Mouse (Mus musculus) lung, embryonic 14.5 days (tissue): ENCODE measurements at regions not wholly inside any gene's neighbourhood (a gene's known extent, or its start where the extent isn't known, plus 50 kb on each side); places are given as distances from the start of the nearest gene placed in this dataset.
A peak's percentile ranks its signal among the peaks of the same experiment; 100 is the strongest.

Experiments used
- ATAC-seq: fragments of 200-750 bp; cut with Nextera tagmentation; 2 replicates; pipeline ENCODE4 v1.8.0; 2017; ENCODE audit warnings: mild to moderate bottlenecking, moderate TSS enrichment, moderate library complexity; ENCODE audit not compliant: insufficient read depth
- DNase-seq: peaks from one replicate; pipeline ENCODE4 v3.0.0-alpha.2; 2015
- H3K27ac ChIP-seq: fragments of 300-500 bp; sonication (generic); 2 replicates; pipeline ENCODE4 v1.5.1; 2014; ENCODE audit warnings: low read depth, mild to moderate bottlenecking, moderate library complexity
- H3K27me3 ChIP-seq: fragments of 300-500 bp; sonication (generic); 2 replicates; pipeline ENCODE4 v1.6.1; 2014; ENCODE audit warnings: low read length, control low read depth; ENCODE audit not compliant: insufficient read depth
- H3K36me3 ChIP-seq: fragments of 300-500 bp; sonication (generic); 2 replicates; pipeline ENCODE4 v1.6.1; 2014; ENCODE audit warnings: control low read depth; ENCODE audit not compliant: insufficient read depth
- H3K4me1 ChIP-seq: fragments of 300-500 bp; sonication (generic); 2 replicates; pipeline ENCODE4 v1.6.1; 2014; ENCODE audit warnings: antibody characterized with exemption, control low read depth; ENCODE audit not compliant: insufficient read depth
- H3K4me2 ChIP-seq: fragments of 300-500 bp; sonication (generic); 2 replicates; pipeline ENCODE4 v1.6.1; 2014; ENCODE audit warnings: mild to moderate bottlenecking
- H3K4me3 ChIP-seq: fragments of 300-500 bp; sonication (generic); 2 replicates; pipeline ENCODE4 v1.5.1; 2014; ENCODE audit warnings: low read depth, low read length
- H3K9ac ChIP-seq: fragments of 300-500 bp; sonication (generic); 2 replicates; pipeline ENCODE4 v1.6.1; 2014
- H3K9me3 ChIP-seq: fragments of 300-500 bp; sonication (generic); 2 replicates; pipeline ENCODE4 v1.6.1; 2016; ENCODE audit warnings: low read depth, low read length, control low read depth
- CTCF ChIP-seq: IDR thresholded peaks from 2 replicates; pipeline ENCODE4 v1.5.1; 2016; ENCODE audit warnings: antibody characterized with exemption, low read depth
- WGBS: fragments of 180-500 bp; shearing (Covaris S2); extraction: QIAGEN DNeasy Blood & Tissue Kit; methylation state at CpG from one replicate; pipeline ENCODE4 v1.1.7; 2014; 5-methylcytosine and 5-hydroxymethylcytosine counted together

DNA sequence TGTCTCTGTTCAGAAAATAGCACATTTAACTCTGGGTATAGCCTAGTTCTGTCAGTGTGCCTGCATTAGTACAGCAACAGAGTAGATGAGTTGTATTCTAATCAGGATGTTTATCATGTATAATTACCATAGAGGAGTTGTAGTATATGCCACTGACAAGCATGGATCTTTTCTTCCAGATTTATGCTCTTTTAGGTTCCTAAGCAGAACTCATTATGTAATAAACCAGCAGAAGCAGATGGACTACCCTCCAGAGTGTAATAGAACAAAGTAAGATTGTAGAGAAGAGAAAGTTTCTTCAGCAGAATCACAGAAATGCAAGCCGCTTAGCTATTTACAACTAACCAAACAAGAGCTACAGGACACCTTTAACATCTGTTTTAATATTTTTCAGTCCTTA lies 517.2 kb upstream of the Epha5 start:
- ATAC-seq (no peak), DNase-seq (no peak)
- Histone ChIP-seq H3K36me3 (no peaks in the 10 kb centered on the region), H3K4me1 (no peaks in the 10 kb centered on the region), H3K4me3 (no peak overlapping the region), H3K27me3 (no peaks in the 10 kb centered on the region), H3K27ac (no peak overlapping the region), H3K9me3 (no peaks in the 10 kb centered on the region), H3K9ac (no peak overlapping the region), H3K4me2 (no peak overlapping the region)
- 94% methylated on average over 1 of the region's 1 CpGs for WGBS
- TF ChIP-seq CTCF, result no peak

DNA sequence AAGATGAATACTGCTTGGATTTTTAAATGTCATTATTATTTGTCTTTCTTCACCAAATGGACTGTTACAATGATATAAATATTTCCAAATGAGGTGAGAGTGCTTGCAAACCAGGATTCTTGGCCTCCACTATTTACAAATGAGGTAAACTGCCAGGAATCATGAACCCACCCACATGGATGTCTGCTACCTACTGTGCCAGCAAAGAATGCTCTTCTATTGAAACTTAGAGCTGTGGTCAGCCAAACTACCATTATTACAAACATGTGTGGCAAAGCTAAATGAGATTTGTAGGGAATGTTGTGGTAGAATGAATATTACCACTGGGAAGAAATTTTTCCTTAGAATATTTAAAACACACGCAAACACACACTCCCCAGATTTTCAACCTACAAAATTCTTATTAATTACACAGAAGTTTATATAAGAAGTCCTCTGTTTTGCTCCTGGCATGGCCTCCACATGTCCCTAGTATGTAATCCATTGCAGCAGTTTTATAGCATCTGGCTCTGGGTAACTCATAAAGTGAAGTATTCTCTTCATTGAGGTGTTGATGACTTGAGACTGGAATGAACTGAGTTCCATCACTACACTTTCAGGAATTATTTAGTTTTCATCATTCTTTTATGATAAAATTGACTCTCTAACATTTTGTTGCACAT lies 500.6 kb upstream of the Epha5 start:
- ATAC-seq, result no peak
- no peaks in the 10 kb centered on the region for H3K36me3 ChIP-seq
- H3K9ac ChIP-seq, result no peak overlapping the region
- no peak overlapping the region for H3K4me2 ChIP-seq
- no peaks in the 10 kb centered on the region for H3K4me1 ChIP-seq
- H3K4me3 ChIP-seq, result no peak overlapping the region
- no peaks in the 10 kb centered on the region for H3K9me3 ChIP-seq
- TF ChIP-seq CTCF, result no peak
- 80% methylated on average over 1 of the region's 1 CpGs for WGBS
- no peaks in the 10 kb centered on the region for H3K27me3 ChIP-seq
- DNase-seq, result peak; percentile 21
- H3K27ac ChIP-seq, result no peak overlapping the region

DNA sequence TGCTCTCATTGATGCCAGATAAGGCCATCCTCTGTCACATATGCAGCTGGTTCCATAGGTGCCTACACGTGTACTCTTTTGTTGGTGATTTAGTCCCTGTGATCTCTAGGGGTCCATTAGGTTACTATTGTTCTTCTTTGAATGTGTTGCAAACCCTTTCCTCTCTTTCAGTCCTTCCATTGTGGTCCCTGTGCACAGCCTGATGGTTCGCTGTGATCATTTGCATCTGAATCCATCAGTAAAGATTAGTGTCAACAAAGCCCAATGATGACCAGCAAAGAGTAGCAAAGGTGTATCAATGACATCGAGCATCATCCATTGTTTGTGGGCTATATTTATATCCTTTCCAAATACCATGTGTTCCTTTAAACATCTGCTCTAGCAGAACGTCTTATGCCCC lies 484.5 kb upstream of the Epha5 start:
- ATAC-seq, result no peak
- Histone ChIP-seq H3K4me2 (no peak overlapping the region), H3K9me3 (no peaks in the 10 kb centered on the region), H3K4me1 (no peaks in the 10 kb centered on the region), H3K36me3 (no peaks in the 10 kb centered on the region), H3K9ac (no peak overlapping the region), H3K27ac (no peak overlapping the region), H3K27me3 (no peaks in the 10 kb centered on the region), H3K4me3 (no peak overlapping the region)
- TF ChIP-seq CTCF, result no peak
- 64% methylated on average over 4 of the region's 4 CpGs for WGBS
- no peak for DNase-seq

DNA sequence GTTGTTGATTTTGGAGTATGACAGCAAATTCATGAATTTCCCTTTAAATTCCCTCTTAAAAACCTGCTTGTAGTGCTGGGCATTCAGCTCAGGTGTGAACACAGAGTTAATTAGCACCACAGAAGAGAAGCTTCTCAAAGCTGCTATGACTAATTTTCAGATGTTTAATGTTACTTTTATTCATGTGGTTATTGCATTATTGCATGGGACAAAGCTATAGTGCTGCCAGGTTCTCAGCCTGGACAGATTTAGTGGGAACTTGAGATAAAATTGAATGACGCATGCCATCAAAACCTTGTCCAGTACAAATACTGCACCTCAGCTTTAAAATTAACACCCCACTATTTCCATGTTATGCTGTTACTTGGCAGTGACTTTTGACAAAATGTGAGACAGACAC lies 480.4 kb upstream of the Epha5 start:
- Histone ChIP-seq H3K9me3 (no peaks in the 10 kb centered on the region), H3K27ac (no peak overlapping the region), H3K9ac (no peak overlapping the region), H3K36me3 (no peaks in the 10 kb centered on the region), H3K4me1 (no peaks in the 10 kb centered on the region), H3K27me3 (no peaks in the 10 kb centered on the region), H3K4me3 (no peak overlapping the region), H3K4me2 (no peak overlapping the region)
- DNase-seq (no peak), ATAC-seq (no peak)
- 96% methylated on average over 1 of the region's 1 CpGs for WGBS
- TF ChIP-seq CTCF, result no peak

DNA sequence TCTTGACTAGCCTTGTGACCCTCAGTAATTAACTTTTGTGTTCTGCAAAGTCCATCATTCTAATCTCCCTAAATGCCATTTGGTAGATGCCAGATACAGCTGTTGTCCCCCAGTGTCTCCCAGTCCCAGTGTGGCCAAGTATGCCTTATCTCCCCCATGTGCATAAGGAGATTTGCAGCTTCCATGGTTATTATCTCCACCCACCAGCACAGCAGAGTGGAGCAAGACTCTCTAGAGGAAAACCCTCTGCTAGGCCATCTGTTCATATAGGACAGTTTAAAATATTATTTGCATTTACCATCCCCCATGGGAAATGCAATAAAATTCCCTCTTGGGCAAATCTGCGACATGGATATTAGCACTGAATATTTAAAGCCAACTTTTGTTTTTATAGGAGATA lies 436.4 kb upstream of the Epha5 start:
- no peaks in the 10 kb centered on the region for H3K27me3 ChIP-seq
- 56% methylated on average over 1 of the region's 1 CpGs for WGBS
- TF ChIP-seq CTCF, result no peak
- no peak overlapping the region for H3K9ac ChIP-seq
- no peak overlapping the region for H3K27ac ChIP-seq
- no peaks in the 10 kb centered on the region for H3K36me3 ChIP-seq
- no peaks in the 10 kb centered on the region for H3K9me3 ChIP-seq
- ATAC-seq (no peak), DNase-seq (no peak)
- no peaks in the 10 kb centered on the region for H3K4me1 ChIP-seq
- H3K4me2 ChIP-seq, result no peak overlapping the region
- no peak overlapping the region for H3K4me3 ChIP-seq

DNA sequence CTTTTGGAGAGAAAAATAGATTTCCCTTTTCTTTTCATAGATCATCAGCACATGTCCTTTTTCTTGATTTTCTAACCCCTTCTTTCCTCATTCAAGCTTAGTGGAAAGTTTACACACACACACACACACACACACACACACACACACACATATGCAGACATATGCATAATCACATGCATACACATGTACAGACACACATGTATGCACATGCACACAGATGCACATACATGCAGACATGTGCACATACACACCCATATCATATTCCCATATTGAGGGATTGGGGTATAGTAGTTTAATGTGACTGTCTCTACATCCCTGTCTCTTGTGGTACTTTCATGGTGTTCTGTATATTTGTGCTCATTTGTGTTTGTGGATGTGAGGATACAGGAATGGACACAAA lies 432.0 kb upstream of the Epha5 start:
- DNase-seq (no peak), ATAC-seq (no peak)
- Histone ChIP-seq H3K9ac (no peak overlapping the region), H3K27me3 (no peaks in the 10 kb centered on the region), H3K27ac (no peak overlapping the region), H3K4me2 (no peak overlapping the region), H3K9me3 (no peaks in the 10 kb centered on the region), H3K4me1 (no peaks in the 10 kb centered on the region), H3K4me3 (no peak overlapping the region), H3K36me3 (no peaks in the 10 kb centered on the region)
- no peak for TF ChIP-seq CTCF

DNA sequence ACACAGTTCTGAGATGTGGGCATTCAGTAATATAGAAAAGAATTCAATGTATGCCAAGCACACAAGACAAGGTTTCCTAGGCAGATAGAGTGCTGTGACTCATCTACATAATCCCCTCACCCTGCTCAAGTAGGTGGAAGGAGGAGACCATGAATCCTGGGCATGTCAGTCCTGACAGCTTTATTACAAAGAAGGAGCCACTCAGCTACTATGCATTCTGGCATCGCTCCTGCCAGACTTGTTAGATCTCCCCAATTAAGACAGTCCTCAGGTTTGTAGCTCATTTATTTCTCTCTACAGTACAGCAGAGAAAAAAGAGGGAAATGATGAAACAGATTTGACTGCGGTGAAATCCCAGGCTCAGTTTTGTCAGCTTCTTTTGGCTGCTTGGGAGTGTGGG lies 431.6 kb upstream of the Epha5 start:
- DNase-seq, result no peak
- Histone ChIP-seq H3K36me3 (no peaks in the 10 kb centered on the region), H3K9me3 (no peaks in the 10 kb centered on the region), H3K4me2 (no peak overlapping the region), H3K27me3 (no peaks in the 10 kb centered on the region), H3K4me3 (no peak overlapping the region), H3K9ac (no peak overlapping the region), H3K27ac (no peak overlapping the region), H3K4me1 (no peaks in the 10 kb centered on the region)
- no peak for TF ChIP-seq CTCF
- WGBS, result 45% methylated on average over 2 of the region's 2 CpGs
- ATAC-seq, result no peak

DNA sequence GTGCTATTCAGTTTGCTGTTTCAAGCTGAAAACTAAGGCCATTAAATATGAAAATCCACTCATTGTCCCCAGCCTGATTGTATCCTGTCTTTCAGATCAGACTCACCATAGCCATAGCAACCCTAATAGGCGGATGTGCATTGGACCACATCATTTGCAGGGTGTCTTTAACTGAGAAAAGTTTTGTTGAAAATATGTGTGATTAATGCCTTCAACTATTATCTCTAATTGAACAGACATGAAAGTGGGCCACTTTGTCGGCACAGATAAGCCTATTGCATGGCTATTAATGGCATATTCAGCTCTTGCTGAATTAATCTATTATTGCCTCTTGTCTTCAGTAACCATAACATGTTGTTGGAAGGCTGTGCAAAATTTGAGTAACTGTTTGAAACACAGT lies 394.3 kb upstream of the Epha5 start:
- no peak for ATAC-seq
- 56% methylated on average over 2 of the region's 2 CpGs for WGBS

More for the DNA sequence above, 394.3 kb upstream of the Epha5 start:
- H3K36me3 ChIP-seq, result no peaks in the 10 kb centered on the region
- no peak for TF ChIP-seq CTCF
- H3K9ac ChIP-seq, result no peak overlapping the region
- H3K4me1 ChIP-seq, result no peaks in the 10 kb centered on the region
- no peak overlapping the region for H3K4me2 ChIP-seq
- no peak overlapping the region for H3K4me3 ChIP-seq
- DNase-seq, result no peak
- no peak overlapping the region for H3K27ac ChIP-seq
- H3K27me3 ChIP-seq, result no peaks in the 10 kb centered on the region
- no peaks in the 10 kb centered on the region for H3K9me3 ChIP-seq
